Comparison of ENCODE assay signal across 8 mouse cellular contexts in the genomic region with DNA sequence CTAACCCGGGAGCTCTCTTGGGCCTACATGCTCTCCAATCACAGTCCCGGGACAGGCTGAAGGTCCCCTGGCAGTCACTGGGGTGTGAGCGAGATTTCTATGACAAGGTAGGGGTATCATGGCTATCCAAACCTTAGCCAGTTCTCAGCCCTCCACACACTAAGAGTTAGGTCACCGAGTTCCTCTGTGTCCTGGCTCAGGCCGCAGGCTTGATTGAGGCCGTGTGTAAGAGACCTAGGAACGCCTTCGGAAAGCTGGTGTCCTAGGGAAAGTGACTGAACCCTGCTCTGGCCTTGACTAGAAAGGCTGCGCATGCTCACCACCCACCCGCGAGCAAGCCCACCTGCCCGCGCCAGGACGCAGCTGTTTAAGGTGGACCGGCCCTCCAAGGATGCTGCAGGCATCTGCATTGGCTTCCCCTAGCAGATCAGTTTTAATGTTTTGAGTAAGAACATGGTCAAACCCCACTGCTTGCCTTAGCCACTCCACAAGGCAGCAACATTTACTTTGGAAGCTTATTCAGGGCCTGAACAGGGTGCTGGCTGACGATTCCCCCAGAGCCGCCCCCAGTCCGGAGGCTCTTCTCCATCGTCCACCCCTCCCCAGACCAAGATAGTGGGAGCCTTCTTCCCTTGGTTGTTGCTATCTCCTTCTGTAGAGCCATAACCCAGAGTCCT. TPM values are rescaled to one million over a fixed set of nuclear protein-coding genes. Genes with fewer than 3 reads are reported as not detected.
DNase-seq lines count a peak whose midpoint lies in the region; ATAC-seq lines count a peak whose summit lies in the region.

No protein-coding gene starts in this region.

- peak overlapping the region; percentile 86 for H3K4me2 ChIP-seq in intestine, embryonic 14.5 days (ENCODE audit: low read length)

- DNase-seq in left cerebral cortex, adult 18-20 months (ENCODE audit: low spot score in 2 of 2): peak; percentile 64 to 76
- DNase-seq in left cerebral cortex, adult 11 months (ENCODE audit: low spot score): no peak
- DNase-seq in cerebellum, postnatal 36 days: peak; percentile 70 to 74
- DNase-seq in gastrocnemius, postnatal 25 days: peak; percentile 67
- DNase-seq in intestine, embryonic 14.5 days (ENCODE audit: low spot score): peak; percentile 83
- peak; percentile 83 for DNase-seq in limb, embryonic 10.5 days (ENCODE audit: low spot score)
- DNase-seq in mesoderm, embryonic 11.5 days (ENCODE audit: low read depth, low spot score): peak; percentile 66
- DNase-seq in right cerebral cortex, postnatal 4 days: peak; percentile 66

- peaks cover 22% of the 10 kb centered on the region for H3K4me1 ChIP-seq in intestine, embryonic 14.5 days (replicated peaks; ENCODE audit: control insufficient read depth, insufficient read depth, low read length)
- H3K4me1 ChIP-seq in limb, embryonic 10.5 days: peaks cover 35% of the 10 kb centered on the region

- peak overlapping the region; percentile 83 for H3K9ac ChIP-seq in intestine, embryonic 14.5 days (ENCODE audit: low read length)

- peak overlapping the region; percentile 89 for H3K27ac ChIP-seq in intestine, embryonic 14.5 days (ENCODE audit: low read depth)
- H3K27ac ChIP-seq in limb, embryonic 10.5 days: peak overlapping the region; percentile 88

- H3K36me3 ChIP-seq in intestine, embryonic 14.5 days (ENCODE audit: control insufficient read depth, insufficient read depth, low read length): peaks cover 28% of the 10 kb centered on the region
- peaks cover 43% of the 10 kb centered on the region for H3K36me3 ChIP-seq in limb, embryonic 10.5 days

- peak overlapping the region; percentile 88 for H3K4me3 ChIP-seq in intestine, embryonic 14.5 days (ENCODE audit: low read depth, low read length)
- H3K4me3 ChIP-seq in limb, embryonic 10.5 days: peak overlapping the region; percentile 81

- WGBS in intestine, embryonic 14.5 days: 4% methylated on average over 19 of the region's 19 CpGs
- WGBS in limb, embryonic 10.5 days: 7% methylated on average over 19 of the region's 19 CpGs

- peak; percentile 70 for ATAC-seq in intestine, embryonic 14.5 days (replicated peaks; ENCODE audit: low FRiP score, low TSS enrichment, low read depth)

- H3K27me3 ChIP-seq in intestine, embryonic 14.5 days (replicated peaks; ENCODE audit: control insufficient read depth, insufficient read depth, low read length): no peaks in the 10 kb centered on the region
- no peaks in the 10 kb centered on the region for H3K27me3 ChIP-seq in limb, embryonic 10.5 days (ENCODE audit: low read depth, poor library complexity, severe bottlenecking)

- H3K9me3 ChIP-seq in intestine, embryonic 14.5 days (ENCODE audit: control insufficient read depth, low read length): no peaks in the 10 kb centered on the region
- H3K9me3 ChIP-seq in limb, embryonic 10.5 days (replicated peaks): no peaks in the 10 kb centered on the region

RNA-seq across cellular contexts. Expression of a gene that starts 0.6 kb away (rescaled TPM):
- 100 to 1,000 TPM; 106 to 124 TPM for total RNA-seq in left cerebral cortex, adult 18-20 months (2021)
- 10 to 100 TPM; 21.6 to 26.6 TPM for total RNA-seq in gastrocnemius, postnatal 25 days (2021)
- polyA plus RNA-seq in intestine, embryonic 14.5 days (2014; fragmentation: Nextera tagmentation; extraction: Ambion mirVana): 11.5 and 15.1 TPM in 2 replicates
- polyA plus RNA-seq in limb, embryonic 10.5 days (2016; fragmentation: Nextera tagmentation; extraction: Ambion mirVana): 14.1 and 16.7 TPM in 2 replicates

RNA-seq across cellular contexts. Expression of a gene that starts 13.0 kb away (rescaled TPM):
- 10 to 100 TPM; 41.8 to 48.5 TPM for total RNA-seq in left cerebral cortex, adult 18-20 months (2021)
- total RNA-seq in gastrocnemius, postnatal 25 days (2021): 1 to 10 TPM; 9.6 to 10.0 TPM
- 110 and 117 TPM in 2 replicates for polyA plus RNA-seq in intestine, embryonic 14.5 days (2014; fragmentation: Nextera tagmentation; extraction: Ambion mirVana)
- polyA plus RNA-seq in limb, embryonic 10.5 days (2016; fragmentation: Nextera tagmentation; extraction: Ambion mirVana): 118 and 122 TPM in 2 replicates

RNA-seq across cellular contexts. Expression of a gene that starts 13.0 kb away (rescaled TPM):
- total RNA-seq in left cerebral cortex, adult 18-20 months (2021): 10 to 100 TPM; 85.5 to 91.0 TPM
- 10 to 100 TPM; 21.6 to 24.7 TPM for total RNA-seq in gastrocnemius, postnatal 25 days (2021)
- 725 and 734 TPM in 2 replicates for polyA plus RNA-seq in intestine, embryonic 14.5 days (2014; fragmentation: Nextera tagmentation; extraction: Ambion mirVana)
- 1,185 and 1,368 TPM in 2 replicates for polyA plus RNA-seq in limb, embryonic 10.5 days (2016; fragmentation: Nextera tagmentation; extraction: Ambion mirVana)

RNA-seq across cellular contexts. Expression of a gene that starts 17.8 kb away (rescaled TPM):
- total RNA-seq in left cerebral cortex, adult 18-20 months (2021): not detected
- not detected for total RNA-seq in gastrocnemius, postnatal 25 days (2021)
- polyA plus RNA-seq in intestine, embryonic 14.5 days (2014; fragmentation: Nextera tagmentation; extraction: Ambion mirVana): not detected in 2 replicates
- polyA plus RNA-seq in limb, embryonic 10.5 days (2016; fragmentation: Nextera tagmentation; extraction: Ambion mirVana): not detected in 2 replicates

RNA-seq across cellular contexts. Expression of a gene that starts 22.6 kb away (rescaled TPM):
- not detected for total RNA-seq in left cerebral cortex, adult 18-20 months (2021)
- total RNA-seq in gastrocnemius, postnatal 25 days (2021): not detected
- 4.4 TPM in 1 of 2 replicates, not detected in the other for polyA plus RNA-seq in intestine, embryonic 14.5 days (2014; fragmentation: Nextera tagmentation; extraction: Ambion mirVana)
- polyA plus RNA-seq in limb, embryonic 10.5 days (2016; fragmentation: Nextera tagmentation; extraction: Ambion mirVana): 2.5 TPM in 1 of 2 replicates, not detected in the other
